Mouse (Mus musculus) hindbrain, embryonic 15.5 days (tissue): ENCODE data around the gene Btbd35f23. TPM values are rescaled to one million over a fixed set of nuclear protein-coding genes. Genes with fewer than 3 reads are reported as not detected.
"Not testable (repeated sequence)": the region's sequence is repeated elsewhere in the genome, so short reads cannot be mapped to it uniquely, and the experiment has no call there.

ENCODE experiments used
- ATAC-seq: fragments of 200-750 bp; cut with Nextera tagmentation; 2 replicates; pipeline ENCODE4 v1.8.0; 2017; ENCODE audit warnings: low read depth, moderate number of reproducible peaks, moderate TSS enrichment; ENCODE audit not compliant: low FRiP score
- H3K27ac ChIP-seq: fragments of 300-500 bp; sonication (generic); replicated peaks from 2 replicates; pipeline ENCODE4 v1.5.1; 2015; ENCODE audit warnings: mild to moderate bottlenecking, inconsistent platforms
- H3K27me3 ChIP-seq: fragments of 300-500 bp; sonication (generic); 2 replicates; pipeline ENCODE4 v1.6.1; 2015; ENCODE audit warnings: control low read depth, inconsistent platforms
- H3K36me3 ChIP-seq: fragments of 300-500 bp; sonication (generic); 2 replicates; pipeline ENCODE4 v1.6.1; 2015; ENCODE audit warnings: control low read depth, inconsistent platforms
- H3K4me1 ChIP-seq: fragments of 300-500 bp; sonication (generic); replicated peaks from 2 replicates; pipeline ENCODE4 v1.6.1; 2015; ENCODE audit warnings: control low read depth, inconsistent platforms
- H3K4me2 ChIP-seq: fragments of 300-500 bp; sonication (generic); 2 replicates; pipeline ENCODE4 v1.6.1; 2015; ENCODE audit warnings: moderate library complexity, mild to moderate bottlenecking, inconsistent platforms
- H3K4me3 ChIP-seq: fragments of 300-500 bp; sonication (generic); 2 replicates; pipeline ENCODE4 v1.5.1; 2015; ENCODE audit warnings: mild to moderate bottlenecking, inconsistent platforms
- H3K9ac ChIP-seq: fragments of 300-500 bp; sonication (generic); 2 replicates; pipeline ENCODE4 v1.6.1; 2015; ENCODE audit warnings: inconsistent platforms
- H3K9me3 ChIP-seq: fragments of 300-500 bp; sonication (generic); 2 replicates; pipeline ENCODE4 v1.6.1; 2016; ENCODE audit warnings: control low read depth, inconsistent platforms
- WGBS: fragments of 180-500 bp; shearing (Covaris S2); methylation state at CpG from one replicate; pipeline ENCODE4 v1.1.7; 2015; 5-methylcytosine and 5-hydroxymethylcytosine counted together
- polyA plus RNA-seq: library from polyadenylated mRNA; unstranded; fragments of >200 nt; fragmentation: Nextera tagmentation; extraction: Ambion mirVana; gene quantifications from 2 replicates; pipeline ENCODE4 v1.2.1, GENCODE M21; 2015

The Btbd35f23 gene
- not detected in 2 replicates for polyA plus RNA-seq

GRCm38 (mm10) chrX:3076575-3076974 is at the start of gene Btbd35f23:
Btbd35f23 (plus strand) TSS chrX:3076875.
- not testable (repeated sequence) for H3K36me3 ChIP-seq, H3K4me1 ChIP-seq, H3K4me2 ChIP-seq, H3K27ac ChIP-seq, H3K9ac ChIP-seq, H3K9me3 ChIP-seq, H3K27me3 ChIP-seq, H3K4me3 ChIP-seq, ATAC-seq
- WGBS: 69% methylated on average over 2 of the region's 2 CpGs

Other genes starting within 250 kb of the Btbd35f23 start
- not detected in 2 replicates for gene Btbd35f24, start 119.0 kb downstream of the Btbd35f23 start, polyA plus RNA-seq